Mouse (Mus musculus) midbrain, embryonic 11.5 days (tissue): ENCODE data around the gene Wfdc15a. TPM values are rescaled to one million over a fixed set of nuclear protein-coding genes. Genes with fewer than 3 reads are reported as not detected.
"Not testable (repeated sequence)": the region's sequence is repeated elsewhere in the genome, so short reads cannot be mapped to it uniquely, and the experiment has no call there.

Experiments
- ATAC-seq: fragments of 200-750 bp; cut with Nextera tagmentation; 2 replicates; pipeline ENCODE4 v1.8.0; 2017; ENCODE audit warnings: moderate TSS enrichment, moderate library complexity; ENCODE audit not compliant: low FRiP score
- DNase-seq: peaks from one replicate; pipeline ENCODE4 v3.0.0; 2015; ENCODE audit warnings: low spot score; ENCODE audit errors: missing footprints
- H3K27ac ChIP-seq: fragments of 300-500 bp; sonication (generic); 2 replicates; pipeline ENCODE4 v1.5.1; 2014; ENCODE audit warnings: low read depth, low read length
- H3K27me3 ChIP-seq: fragments of 300-500 bp; sonication (generic); 2 replicates; pipeline ENCODE4 v1.6.1; 2014; ENCODE audit warnings: mild to moderate bottlenecking, low read length, moderate library complexity, mixed read lengths; ENCODE audit not compliant: control insufficient read depth, insufficient read depth
- H3K36me3 ChIP-seq: fragments of 300-500 bp; sonication (generic); 2 replicates; pipeline ENCODE4 v1.6.1; 2014; ENCODE audit warnings: mild to moderate bottlenecking, low read length, moderate library complexity, mixed read lengths; ENCODE audit not compliant: control insufficient read depth, insufficient read depth
- H3K4me1 ChIP-seq: fragments of 300-500 bp; sonication (generic); 2 replicates; pipeline ENCODE4 v1.6.1; 2014; ENCODE audit warnings: low read length; ENCODE audit not compliant: control insufficient read depth, insufficient read depth
- H3K4me2 ChIP-seq: fragments of 300-500 bp; sonication (generic); 2 replicates; pipeline ENCODE4 v1.6.1; 2014; ENCODE audit warnings: mild to moderate bottlenecking, moderate library complexity
- H3K4me3 ChIP-seq: fragments of 300-500 bp; sonication (generic); 2 replicates; pipeline ENCODE4 v1.5.1; 2014; ENCODE audit warnings: low read depth, low read length
- H3K9ac ChIP-seq: fragments of 300-500 bp; sonication (generic); 2 replicates; pipeline ENCODE4 v1.6.1; 2014; ENCODE audit warnings: low read length
- H3K9me3 ChIP-seq: fragments of 300-500 bp; sonication (generic); 2 replicates; pipeline ENCODE4 v1.6.1; 2016; ENCODE audit warnings: low read length; ENCODE audit not compliant: control insufficient read depth
- WGBS: fragments of 180-500 bp; shearing (Covaris S2); extraction: QIAGEN DNeasy Blood & Tissue Kit; methylation state at CpG from one replicate; pipeline ENCODE4 v1.1.7; 2014; 5-methylcytosine and 5-hydroxymethylcytosine counted together
- polyA plus RNA-seq: library from polyadenylated mRNA; unstranded; fragments of >200 nt; fragmentation: Nextera tagmentation; extraction: Ambion mirVana; gene quantifications from 2 replicates; pipeline ENCODE4 v1.2.1, GENCODE M21; 2014

Wfdc15a gene
- polyA plus RNA-seq, 1 experiment from 2014 or later: not detected

DNA sequence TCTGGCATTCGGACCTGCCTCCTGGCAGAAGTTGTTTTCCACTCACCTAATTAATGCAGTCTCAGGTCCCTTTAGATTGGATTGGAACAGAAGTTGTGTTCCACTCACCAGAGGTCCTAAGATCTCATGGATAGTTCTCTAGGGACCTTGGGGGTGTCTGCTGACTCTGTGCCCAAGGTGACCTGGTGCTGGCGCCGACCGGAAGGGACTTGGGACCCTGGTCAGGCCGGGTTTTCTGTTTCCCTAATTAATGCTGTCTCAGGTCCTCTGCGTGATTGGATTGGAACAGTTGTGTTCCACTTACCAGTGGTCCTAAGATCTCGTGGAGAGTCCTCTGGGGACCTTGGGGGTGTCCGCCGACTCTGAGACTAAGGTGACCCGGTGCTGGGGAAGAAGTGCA, 6.1 kb upstream of the Wfdc15a start:
- not testable (repeated sequence) for H3K4me3 ChIP-seq, H3K4me1 ChIP-seq, ATAC-seq, H3K36me3 ChIP-seq, H3K4me2 ChIP-seq, H3K27ac ChIP-seq, H3K9me3 ChIP-seq, H3K9ac ChIP-seq, H3K27me3 ChIP-seq
- peak; percentile 19 for DNase-seq
- 89% methylated on average over 10 of the region's 10 CpGs for WGBS

DNA sequence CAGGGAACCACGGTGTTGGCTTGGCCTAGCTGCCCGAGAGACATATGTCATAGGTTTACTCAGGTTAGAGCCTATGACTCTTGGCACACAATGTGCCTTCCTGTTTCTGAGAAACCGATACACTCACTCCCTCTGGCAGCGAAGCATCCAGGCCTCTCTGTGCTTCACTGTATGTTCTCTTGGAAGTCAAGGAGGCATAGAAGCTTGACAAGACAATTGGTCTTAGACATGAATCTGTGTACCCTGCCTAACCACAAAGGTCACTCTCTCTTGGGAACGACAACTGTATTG, 3.3 kb downstream of the Wfdc15a start:
- WGBS: 91% methylated on average over 5 of the region's 5 CpGs
- ATAC-seq (no peak), DNase-seq (peak; percentile 12)
- Histone ChIP-seq H3K27me3 (no peaks in the 10 kb centered on the region), H3K9me3 (no peaks in the 10 kb centered on the region), H3K4me1 (no peaks in the 10 kb centered on the region), H3K4me3 (no peak overlapping the region), H3K9ac (no peak overlapping the region), H3K36me3 (no peaks in the 10 kb centered on the region), H3K4me2 (no peak overlapping the region), H3K27ac (no peak overlapping the region)

DNA sequence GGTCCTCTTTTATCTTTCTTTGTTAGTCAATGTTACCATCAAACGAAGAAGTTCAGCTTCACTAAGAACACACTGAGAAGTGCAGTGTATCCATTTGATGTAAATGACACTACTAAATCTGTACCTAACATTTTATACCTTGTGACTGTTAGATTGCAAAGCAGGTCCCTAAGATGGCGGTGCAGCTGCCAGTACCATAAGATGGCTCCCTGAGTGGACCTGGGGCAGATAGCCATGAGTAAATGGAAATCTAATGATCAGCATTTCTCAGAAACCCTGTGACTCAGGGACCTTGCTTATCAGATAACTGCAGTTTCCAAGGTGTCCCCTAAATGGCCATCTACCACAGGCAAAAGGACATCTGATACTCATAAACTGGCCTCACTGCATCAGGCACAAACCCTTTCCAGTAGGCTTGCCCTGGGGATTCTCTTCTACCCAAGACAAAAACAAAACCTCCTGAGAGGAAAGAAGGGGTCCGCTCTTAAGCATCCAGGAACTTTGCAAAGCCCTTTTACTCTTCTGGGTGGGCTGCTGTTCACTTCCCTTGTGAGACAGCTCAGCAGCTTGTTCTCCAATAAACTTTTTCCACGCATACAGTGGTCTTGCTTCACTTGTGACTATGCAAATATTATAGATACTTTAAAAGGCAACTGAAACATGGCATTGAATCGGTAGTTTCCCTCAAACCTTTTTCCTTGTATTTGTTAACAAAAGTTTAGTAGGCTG, 3.8 kb downstream of the Wfdc15a start:
- Histone ChIP-seq H3K4me3 (no peak overlapping the region), H3K9me3 (no peaks in the 10 kb centered on the region), H3K27ac (no peak overlapping the region), H3K4me1 (no peaks in the 10 kb centered on the region), H3K9ac (no peak overlapping the region), H3K4me2 (no peak overlapping the region), H3K36me3 (no peaks in the 10 kb centered on the region), H3K27me3 (no peaks in the 10 kb centered on the region)
- peak; percentile 78 for DNase-seq
- WGBS: 91% methylated on average over 5 of the region's 5 CpGs
- no peak for ATAC-seq

DNA sequence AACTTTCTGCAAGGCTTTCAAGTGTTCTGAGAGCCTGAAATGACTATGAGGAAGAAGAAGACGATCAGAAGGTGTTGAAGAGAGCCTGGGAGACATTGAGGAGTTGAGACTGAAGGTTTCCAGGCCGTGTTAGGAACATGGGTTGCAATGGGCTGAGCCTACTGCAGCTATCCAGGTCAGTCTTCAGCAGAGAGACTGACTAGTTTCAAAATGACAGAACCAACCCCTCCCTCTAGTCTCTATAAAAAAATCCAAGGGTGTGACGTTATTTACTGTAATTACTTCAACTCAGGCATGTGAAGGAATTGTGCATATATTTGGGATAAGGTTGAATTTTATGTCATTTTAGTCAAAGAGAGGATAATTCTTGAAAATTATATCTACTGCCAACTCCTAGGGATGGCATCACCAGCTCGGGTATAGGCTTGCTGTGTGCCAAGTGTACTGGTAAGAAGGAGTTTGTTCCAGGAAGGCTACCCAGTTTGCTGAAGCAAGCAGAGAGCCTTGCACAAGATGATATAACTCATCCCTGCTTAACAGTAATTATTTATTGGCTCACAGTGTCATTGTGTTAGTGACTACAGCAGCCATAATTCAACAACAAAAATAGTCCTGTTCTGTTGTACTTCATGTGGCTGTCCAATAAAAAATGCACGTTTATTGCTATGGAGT, 4.8 kb downstream of the Wfdc15a start:
- H3K4me2 ChIP-seq: no peak overlapping the region
- no peaks in the 10 kb centered on the region for H3K4me1 ChIP-seq
- H3K9ac ChIP-seq: no peak overlapping the region
- DNase-seq: peak; percentile 69
- no peak for ATAC-seq
- no peak overlapping the region for H3K4me3 ChIP-seq
- 81% methylated on average over 5 of the region's 5 CpGs for WGBS
- H3K9me3 ChIP-seq: no peaks in the 10 kb centered on the region
- no peaks in the 10 kb centered on the region for H3K36me3 ChIP-seq
- no peaks in the 10 kb centered on the region for H3K27me3 ChIP-seq
- no peak overlapping the region for H3K27ac ChIP-seq

DNA sequence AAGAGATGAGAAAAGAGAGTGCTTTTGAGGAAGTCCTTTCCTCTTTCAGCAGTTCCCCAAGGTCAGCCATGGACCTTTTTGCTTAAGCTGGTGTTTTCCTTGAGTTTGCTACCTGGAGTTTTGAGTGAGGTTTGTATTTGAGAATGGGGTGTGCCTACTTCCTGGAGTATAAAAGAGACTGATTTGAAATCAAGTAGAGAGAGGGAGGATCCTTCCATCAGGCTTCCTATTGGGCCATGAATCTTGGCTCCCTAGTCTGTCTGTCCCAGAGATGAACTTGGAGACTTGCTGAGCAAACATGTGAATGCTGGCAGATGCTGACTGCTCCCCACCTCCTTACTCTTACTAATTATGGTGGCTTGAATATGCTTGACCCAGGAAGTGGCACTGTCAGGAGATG, 7.7 kb downstream of the Wfdc15a start:
- ATAC-seq: no peak
- Histone ChIP-seq H3K27me3 (no peaks in the 10 kb centered on the region), H3K4me1 (no peaks in the 10 kb centered on the region), H3K4me2 (no peak overlapping the region), H3K9ac (no peak overlapping the region), H3K27ac (no peak overlapping the region), H3K9me3 (no peaks in the 10 kb centered on the region), H3K36me3 (no peaks in the 10 kb centered on the region), H3K4me3 (no peak overlapping the region)
- no peak for DNase-seq

DNA sequence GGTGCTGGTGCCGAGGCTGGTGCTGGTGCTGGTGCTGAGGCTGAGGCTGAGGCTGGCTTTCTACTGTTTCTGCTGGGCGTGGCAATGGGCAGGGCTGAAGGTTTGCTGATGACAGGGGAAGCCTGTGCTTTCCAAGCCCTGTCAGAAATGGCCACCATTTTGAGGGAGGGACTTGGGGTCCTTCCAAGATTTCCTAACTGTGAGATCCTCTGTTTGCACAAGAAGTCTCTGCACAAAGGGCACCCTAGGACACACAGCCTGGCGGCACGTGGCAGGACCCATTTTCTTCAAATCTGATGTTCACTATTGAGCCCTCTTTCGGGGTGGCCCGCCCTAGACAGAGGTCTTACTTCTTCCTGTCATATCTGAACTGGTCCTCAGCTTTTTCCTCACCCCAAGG, 9.4 kb downstream of the Wfdc15a start, which contains the start of gene Wfdc12:
Wfdc12 (minus strand) TSS at position 33 of the 400 bp plus-strand sequence.
- peak; percentile 26 for DNase-seq
- Histone ChIP-seq H3K9ac (no peak within 1 kb of the TSS), H3K4me1 (no peaks in the 10 kb centered on the region), H3K4me3 (no peak within 1 kb of the TSS), H3K27ac (no peak within 1 kb of the TSS), H3K9me3 (no peaks in the 10 kb centered on the region), H3K36me3 (no peaks in the 10 kb centered on the region), H3K4me2 (no peak within 1 kb of the TSS), H3K27me3 (no peaks in the 10 kb centered on the region)
- WGBS: 82% methylated on average over 6 of the region's 6 CpGs
- ATAC-seq: no peak

DNA sequence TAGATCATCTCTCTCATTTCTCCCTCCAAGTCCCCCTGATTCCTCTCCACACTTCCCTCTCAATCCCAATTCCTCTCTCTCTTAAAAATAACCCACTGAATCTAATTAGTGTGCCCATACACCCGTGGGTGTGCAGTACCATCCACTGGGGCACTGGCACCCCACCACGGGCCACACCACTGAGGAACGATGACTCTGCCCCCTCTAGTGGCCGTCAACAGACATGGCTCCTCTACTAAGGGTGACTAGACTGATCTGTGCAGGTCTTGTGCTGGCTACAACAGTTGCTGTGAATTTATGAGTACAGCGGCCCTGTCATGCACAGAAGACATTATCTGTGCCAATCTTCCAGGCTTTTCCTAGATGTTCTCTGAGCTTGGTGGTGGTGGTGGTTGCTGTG, 11.2 kb downstream of the Wfdc15a start:
- Histone ChIP-seq H3K4me1 (peaks cover 3% of the 10 kb centered on the region; the same call in 1 of the 2 replicates), H3K27me3 (no peaks in the 10 kb centered on the region), H3K4me2 (no peak overlapping the region), H3K9me3 (no peaks in the 10 kb centered on the region), H3K9ac (no peak overlapping the region), H3K36me3 (no peaks in the 10 kb centered on the region), H3K4me3 (no peak overlapping the region), H3K27ac (no peak overlapping the region)
- ATAC-seq (no peak), DNase-seq (no peak)
- WGBS: 31% methylated on average over 5 of the region's 5 CpGs

DNA sequence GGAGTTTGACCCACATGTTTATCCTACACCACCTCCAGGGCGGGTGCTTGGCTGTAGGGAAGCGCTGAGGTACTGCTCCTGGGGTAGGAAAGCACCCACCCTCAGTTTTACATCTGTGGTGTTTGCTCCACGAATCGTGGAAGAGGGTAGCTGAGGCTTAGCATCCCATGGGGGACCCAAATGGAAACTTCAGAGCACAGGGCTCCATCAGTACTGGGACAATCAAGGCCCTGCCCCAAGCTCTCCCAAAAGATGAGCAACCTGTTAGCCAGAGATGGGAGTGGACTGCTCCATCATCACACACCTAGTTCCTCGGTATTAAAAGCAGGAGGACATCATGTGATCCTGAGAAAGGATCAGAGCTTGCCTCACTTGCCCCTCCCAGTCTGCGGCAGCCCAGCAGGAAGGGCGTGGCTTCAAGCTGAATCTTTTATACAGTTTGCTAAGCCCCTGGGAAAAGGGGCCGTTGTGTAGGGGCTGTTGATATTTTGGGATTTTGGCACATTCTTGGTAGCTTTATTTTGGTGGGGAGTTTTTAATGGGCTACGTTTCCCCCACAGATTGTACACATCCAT, 15.7 kb downstream of the Wfdc15a start:
- Histone ChIP-seq H3K36me3 (no peaks in the 10 kb centered on the region), H3K4me2 (no peak overlapping the region), H3K9me3 (no peaks in the 10 kb centered on the region), H3K27me3 (no peaks in the 10 kb centered on the region), H3K4me1 (peaks cover 3% of the 10 kb centered on the region; the same call in 1 of the 2 replicates), H3K4me3 (no peak overlapping the region), H3K27ac (no peak overlapping the region), H3K9ac (no peak overlapping the region)
- no peak for ATAC-seq
- peak; percentile 84 for DNase-seq
- 42% methylated on average over 9 of the region's 9 CpGs for WGBS

DNA sequence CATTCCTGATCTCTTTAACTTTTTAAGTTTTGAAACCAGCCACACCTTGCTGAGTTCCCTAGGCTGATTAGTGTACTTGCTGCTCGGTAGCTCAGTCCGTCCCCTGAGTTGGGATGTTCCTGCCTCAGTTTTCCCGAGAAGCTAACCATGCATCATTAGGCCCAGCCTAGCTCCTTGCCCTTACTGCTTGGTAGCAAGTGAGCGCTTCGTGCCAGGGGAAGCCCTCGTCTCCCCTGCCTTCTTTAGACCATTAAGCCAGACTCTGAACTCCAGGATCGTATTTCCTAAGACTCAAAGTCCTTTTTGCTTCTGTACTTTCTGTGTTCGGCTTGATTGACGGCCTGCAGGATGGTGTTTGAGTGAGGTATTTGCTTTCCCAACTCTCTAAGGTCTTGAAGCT, 16.6 kb downstream of the Wfdc15a start:
- Histone ChIP-seq H3K4me3 (no peak overlapping the region), H3K4me1 (peaks cover 3% of the 10 kb centered on the region; the same call in 1 of the 2 replicates), H3K9me3 (no peaks in the 10 kb centered on the region), H3K27ac (no peak overlapping the region), H3K9ac (no peak overlapping the region), H3K27me3 (no peaks in the 10 kb centered on the region), H3K4me2 (no peak overlapping the region), H3K36me3 (no peaks in the 10 kb centered on the region)
- no peak for DNase-seq
- no peak for ATAC-seq
- 72% methylated on average over 9 of the region's 9 CpGs for WGBS
